ENCODE assay signal across 10 mouse cellular contexts in genomic region chr3:27899012-27899726, GRCm38 (mm10). TPM values are rescaled to one million over a fixed set of nuclear protein-coding genes. Genes with fewer than 3 reads are reported as not detected.
A peak's percentile ranks its signal among the peaks of the same experiment; 100 is the strongest.
DNase-seq lines count a peak whose midpoint lies in the region; ATAC-seq and TF ChIP-seq lines count a peak whose summit lies in the region.
"Had no signal": no experiment of that assay in that cellular context is flagged by ENCODE, and none has a peak within 500 bp of the region (broad histone marks: within the 10 kb centered on the region; RNA-seq: fewer than 3 reads in every experiment).

No protein-coding gene starts in this region.

- peak; percentile 51 for DNase-seq in hindbrain, postnatal 0 days (ENCODE audit: low spot score)
- no peak for DNase-seq in hindbrain, embryonic 14.5 days (ENCODE audit: low spot score)
- no peak for DNase-seq in embryonic facial prominence, embryonic 10.5 days (ENCODE audit: low spot score)
- peak; percentile 73 for DNase-seq in lung, postnatal 10 days
- no peak for DNase-seq in cerebellum, adult 9-11 months
- DNase-seq in T-cell, adult 2 months (ENCODE audit: low spot score) = no peak

- H3K4me3 ChIP-seq in hindbrain, postnatal 0 days (ENCODE audit: low read length) = no peak overlapping the region
- no peak overlapping the region for H3K4me3 ChIP-seq in hindbrain, embryonic 14.5 days (replicated peaks; ENCODE audit: low read length)
- no peak overlapping the region for H3K4me3 ChIP-seq in embryonic facial prominence, embryonic 10.5 days
- H3K4me3 ChIP-seq in heart, embryonic 15.5 days = no peak overlapping the region
- H3K4me3 ChIP-seq: limb, embryonic 12.5 days had no signal

- no peaks in the 10 kb centered on the region for H3K9me3 ChIP-seq in hindbrain, postnatal 0 days (ENCODE audit: low read length)
- H3K9me3 ChIP-seq in hindbrain, embryonic 14.5 days (ENCODE audit: control insufficient read depth, low read length) = no peaks in the 10 kb centered on the region
- no peaks in the 10 kb centered on the region for H3K9me3 ChIP-seq in embryonic facial prominence, embryonic 10.5 days
- no peaks in the 10 kb centered on the region for H3K9me3 ChIP-seq in heart, embryonic 15.5 days (replicated peaks)

- H3K4me2 ChIP-seq in hindbrain, postnatal 0 days (ENCODE audit: low read depth, low read length) = no peak overlapping the region
- no peak overlapping the region for H3K4me2 ChIP-seq in hindbrain, embryonic 14.5 days (replicated peaks)
- H3K4me2 ChIP-seq in heart, embryonic 15.5 days = no peak overlapping the region
- H3K4me2 ChIP-seq: limb, embryonic 12.5 days had no signal

- WGBS in hindbrain, postnatal 0 days = 62% methylated on average over 13 of the region's 13 CpGs
- WGBS in hindbrain, embryonic 14.5 days = 71% methylated on average over 13 of the region's 13 CpGs
- 72% methylated on average over 13 of the region's 13 CpGs for WGBS in embryonic facial prominence, embryonic 10.5 days
- WGBS in heart, embryonic 15.5 days = 48% methylated on average over 13 of the region's 13 CpGs

- no peak overlapping the region for H3K27ac ChIP-seq in hindbrain, postnatal 0 days
- no peak overlapping the region for H3K27ac ChIP-seq in hindbrain, embryonic 14.5 days
- peak overlapping the region; percentile 16; the same call in 1 of the 2 replicates for H3K27ac ChIP-seq in embryonic facial prominence, embryonic 10.5 days (replicated peaks)
- peak overlapping the region; percentile 69 for H3K27ac ChIP-seq in heart, embryonic 15.5 days
- H3K27ac ChIP-seq: limb, embryonic 12.5 days had no signal

- no peak overlapping the region for H3K9ac ChIP-seq in hindbrain, postnatal 0 days (replicated peaks; ENCODE audit: low read length)
- H3K9ac ChIP-seq in hindbrain, embryonic 14.5 days = no peak overlapping the region
- H3K9ac ChIP-seq in heart, embryonic 15.5 days = no peak overlapping the region
- H3K9ac ChIP-seq: limb, embryonic 12.5 days had no signal

- H3K27me3 ChIP-seq in hindbrain, postnatal 0 days (ENCODE audit: insufficient read depth, low read length) = no peaks in the 10 kb centered on the region
- no peaks in the 10 kb centered on the region for H3K27me3 ChIP-seq in hindbrain, embryonic 14.5 days (ENCODE audit: control insufficient read depth, insufficient read depth, low read length)
- no peaks in the 10 kb centered on the region for H3K27me3 ChIP-seq in embryonic facial prominence, embryonic 10.5 days (replicated peaks; ENCODE audit: low read depth, poor library complexity, severe bottlenecking)
- H3K27me3 ChIP-seq in heart, embryonic 15.5 days = no peaks in the 10 kb centered on the region
- H3K27me3 ChIP-seq: limb, embryonic 12.5 days had no signal

- H3K36me3 ChIP-seq in hindbrain, postnatal 0 days (ENCODE audit: insufficient read depth, low read length) = no peaks in the 10 kb centered on the region
- H3K36me3 ChIP-seq in hindbrain, embryonic 14.5 days (replicated peaks; ENCODE audit: control insufficient read depth, insufficient read depth) = no peaks in the 10 kb centered on the region
- no peaks in the 10 kb centered on the region for H3K36me3 ChIP-seq in embryonic facial prominence, embryonic 10.5 days (replicated peaks)
- H3K36me3 ChIP-seq in heart, embryonic 15.5 days = no peaks in the 10 kb centered on the region
- H3K36me3 ChIP-seq: limb, embryonic 12.5 days had no signal

- H3K4me1 ChIP-seq in hindbrain, postnatal 0 days (ENCODE audit: insufficient read depth, low read length) = no peaks in the 10 kb centered on the region
- H3K4me1 ChIP-seq in hindbrain, embryonic 14.5 days (replicated peaks; ENCODE audit: control insufficient read depth, insufficient read depth, low read length) = no peaks in the 10 kb centered on the region
- H3K4me1 ChIP-seq in embryonic facial prominence, embryonic 10.5 days = peaks cover 19% of the 10 kb centered on the region
- H3K4me1 ChIP-seq in heart, embryonic 15.5 days (replicated peaks) = peaks cover 14% of the 10 kb centered on the region
- H3K4me1 ChIP-seq: limb, embryonic 12.5 days had no signal

- ATAC-seq in hindbrain, postnatal 0 days = 0 out of 2 replicates have a peak, but pooled peaks have one; percentile 10
- ATAC-seq in hindbrain, embryonic 14.5 days (ENCODE audit: low FRiP score) = no peak
- peak; percentile 62 for ATAC-seq in heart, embryonic 15.5 days (replicated peaks; ENCODE audit: insufficient number of reproducible peaks, insufficient read depth, low FRiP score, low read depth)
- ATAC-seq in erythroid progenitor cell, adult 5-6 weeks (replicated peaks; ENCODE audit: low FRiP score, poor library complexity, severe bottlenecking) = no peak

- TF ChIP-seq CTCF in hindbrain, postnatal 0 days (IDR thresholded peaks at IDR 0.05; ENCODE audit: low read depth) = no peak

RNA-seq across cellular contexts. Expression of gene Tmem212, which starts 3.0 kb away (rescaled TPM):
- total RNA-seq in hindbrain, postnatal 0 days (2014; rRNA removed) = 1.8 and 7.2 TPM in 2 replicates
- 1.6 and 2.8 TPM in 2 replicates for polyA plus RNA-seq in hindbrain, postnatal 0 days (2015; fragmentation: Nextera tagmentation; extraction: Ambion mirVana)
- not detected in 2 replicates for polyA plus RNA-seq in hindbrain, embryonic 14.5 days (2014; fragmentation: Nextera tagmentation; extraction: Ambion mirVana)
- not detected in 2 replicates for polyA plus RNA-seq in embryonic facial prominence, embryonic 10.5 days (2016; fragmentation: Nextera tagmentation; extraction: Ambion mirVana)
- polyA plus RNA-seq in heart, embryonic 15.5 days (2015; fragmentation: Nextera tagmentation; extraction: Ambion mirVana) = not detected in 2 replicates
- not detected in 2 replicates for total RNA-seq in erythroid progenitor cell, adult 5-6 weeks (2015; ENCODE audit: low replicate concordance)
- total RNA-seq in erythroid progenitor cell, adult 5-6 weeks (2017; ENCODE audit: low replicate concordance) = not detected in 2 replicates
- polyA plus RNA-seq: limb, embryonic 12.5 days; spleen, adult 2 months had no signal

RNA-seq across cellular contexts. Expression of gene Pld1, which starts 39.3 kb away (rescaled TPM):
- 10.7 and 19.7 TPM in 2 replicates for total RNA-seq in hindbrain, postnatal 0 days (2014; rRNA removed)
- polyA plus RNA-seq in hindbrain, postnatal 0 days (2015; fragmentation: Nextera tagmentation; extraction: Ambion mirVana) = 3.9 and 5.7 TPM in 2 replicates
- 6.4 and 6.7 TPM in 2 replicates for polyA plus RNA-seq in hindbrain, embryonic 14.5 days (2014; fragmentation: Nextera tagmentation; extraction: Ambion mirVana)
- 2.0 and 2.3 TPM in 2 replicates for polyA plus RNA-seq in embryonic facial prominence, embryonic 10.5 days (2016; fragmentation: Nextera tagmentation; extraction: Ambion mirVana)
- polyA plus RNA-seq in heart, embryonic 15.5 days (2015; fragmentation: Nextera tagmentation; extraction: Ambion mirVana) = 6.8 and 7.2 TPM in 2 replicates
- total RNA-seq in erythroid progenitor cell, adult 5-6 weeks (2015; ENCODE audit: low replicate concordance) = 2.9 and 7.2 TPM in 2 replicates
- 0.61 and 1.9 TPM in 2 replicates for total RNA-seq in erythroid progenitor cell, adult 5-6 weeks (2017; ENCODE audit: low replicate concordance)

Comparison
In these comparisons a context has a peak if more than half of its experiments do, and no peak if none do; other contexts are left out.
1. ATAC-seq: peak in hindbrain, postnatal 0 days (single experiment) and heart, embryonic 15.5 days (single experiment); none in hindbrain, embryonic 14.5 days (single experiment) and erythroid progenitor cell, adult 5-6 weeks (single experiment).
2. DNase-seq: peak in hindbrain, postnatal 0 days (single experiment) and lung, postnatal 10 days (single experiment); none in hindbrain, embryonic 14.5 days (single experiment), embryonic facial prominence, embryonic 10.5 days (single experiment), cerebellum, adult 9-11 months (single experiment) and T-cell, adult 2 months (single experiment).
3. H3K27ac ChIP-seq: peak in embryonic facial prominence, embryonic 10.5 days (single experiment) and heart, embryonic 15.5 days (single experiment); none in hindbrain, postnatal 0 days (single experiment) and hindbrain, embryonic 14.5 days (single experiment).